Mouse (Mus musculus) intestine, postnatal 0 days (tissue): ENCODE data around the gene Smarcc2. TPM values are rescaled to one million over a fixed set of nuclear protein-coding genes. Genes with fewer than 3 reads are reported as not detected.

Experiments
- ATAC-seq: fragments of 200-750 bp; cut with Nextera tagmentation; 2 replicates; pipeline ENCODE4 v1.8.0; 2017; ENCODE audit warnings: mild to moderate bottlenecking, moderate TSS enrichment, moderate library complexity
- H3K27ac ChIP-seq: fragments of 300-500 bp; sonication (generic); 2 replicates; pipeline ENCODE4 v1.5.1; 2014; ENCODE audit warnings: mild to moderate bottlenecking, low read depth, low read length, moderate library complexity
- H3K27me3 ChIP-seq: fragments of 300-500 bp; sonication (generic); replicated peaks from 2 replicates; pipeline ENCODE4 v1.6.1; 2014; ENCODE audit warnings: low read length, mixed read lengths; ENCODE audit not compliant: control insufficient read depth, insufficient read depth
- H3K36me3 ChIP-seq: fragments of 300-500 bp; sonication (generic); 2 replicates; pipeline ENCODE4 v1.6.1; 2014; ENCODE audit warnings: mild to moderate bottlenecking, moderate library complexity; ENCODE audit not compliant: control insufficient read depth, insufficient read depth
- H3K4me1 ChIP-seq: fragments of 300-500 bp; sonication (generic); replicated peaks from 2 replicates; pipeline ENCODE4 v1.6.1; 2014; ENCODE audit warnings: antibody characterized with exemption, low read length, mixed read lengths; ENCODE audit not compliant: control insufficient read depth, insufficient read depth
- H3K4me2 ChIP-seq: fragments of 300-500 bp; sonication (generic); replicated peaks from 2 replicates; pipeline ENCODE4 v1.6.1; 2014; ENCODE audit warnings: low read depth, mild to moderate bottlenecking, moderate library complexity
- H3K4me3 ChIP-seq: fragments of 300-500 bp; sonication (generic); 2 replicates; pipeline ENCODE4 v1.5.1; 2014; ENCODE audit warnings: low read depth, low read length
- H3K9ac ChIP-seq: fragments of 300-500 bp; sonication (generic); 2 replicates; pipeline ENCODE4 v1.6.1; 2014; ENCODE audit warnings: mild to moderate bottlenecking, low read depth, low read length
- H3K9me3 ChIP-seq: fragments of 300-500 bp; sonication (generic); 2 replicates; pipeline ENCODE4 v1.6.1; 2016; ENCODE audit warnings: mixed run types; ENCODE audit not compliant: control insufficient read depth
- CTCF ChIP-seq: sonication (generic); IDR thresholded peaks from 2 replicates; pipeline ENCODE4 v1.5.1; 2016; ENCODE audit warnings: low read depth, mild to moderate bottlenecking, control low read depth, antibody characterized with exemption, moderate library complexity
- WGBS: fragments of 180-500 bp; shearing (Covaris S2); extraction: QIAGEN DNeasy Blood & Tissue Kit; methylation state at CpG from one replicate; pipeline ENCODE4 v1.1.7; 2014; 5-methylcytosine and 5-hydroxymethylcytosine counted together
- polyA plus RNA-seq: library from polyadenylated mRNA; unstranded; fragments of >200 nt; fragmentation: Nextera tagmentation; extraction: Ambion mirVana; gene quantifications from 2 replicates; pipeline ENCODE4 v1.2.1, GENCODE M21; 2015

Smarcc2 gene
- polyA plus RNA-seq, 1 experiment from 2014 or later: 31.6 TPM

GRCm38 (mm10) chr10:128460270-128460630 lies 1.2 kb downstream of the Smarcc2 start:
- Histone ChIP-seq H3K4me1 (no peaks in the 10 kb centered on the region), H3K4me3 (peak overlapping the region; percentile 66), H3K27me3 (no peaks in the 10 kb centered on the region), H3K9ac (peak overlapping the region; percentile 18; the same call in 1 of the 2 replicates), H3K9me3 (no peaks in the 10 kb centered on the region), H3K36me3 (peaks cover 29% of the 10 kb centered on the region), H3K4me2 (peak overlapping the region; percentile 80), H3K27ac (peak overlapping the region; percentile 8; the same call in 1 of the 2 replicates)
- WGBS: 3% methylated on average over 5 of the region's 5 CpGs
- no peak for TF ChIP-seq CTCF
- no peak for ATAC-seq

- 92% methylated on average over 12 of the region's 12 CpGs for WGBS
- peaks cover 87% of the 10 kb centered on the region for H3K36me3 ChIP-seq
- H3K27ac ChIP-seq: no peak overlapping the region
Measured at GRCm38 (mm10) chr10:128474366-128474765, 15.3 kb downstream of the Smarcc2 start.

GRCm38 (mm10) chr10:128486370-128486769 lies 27.3 kb downstream of the Smarcc2 start:
- no peak overlapping the region for H3K4me3 ChIP-seq
- H3K36me3 ChIP-seq: peaks cover 77% of the 10 kb centered on the region
- no peaks in the 10 kb centered on the region for H3K9me3 ChIP-seq
- H3K4me1 ChIP-seq: no peaks in the 10 kb centered on the region
- no peak for ATAC-seq
- no peak overlapping the region for H3K27ac ChIP-seq
- no peak overlapping the region for H3K9ac ChIP-seq
- H3K27me3 ChIP-seq: no peaks in the 10 kb centered on the region
- TF ChIP-seq CTCF: no peak
- WGBS: 83% methylated on average over 7 of the region's 7 CpGs
- no peak overlapping the region for H3K4me2 ChIP-seq

More at GRCm38 (mm10) chr10:128474366-128474765, 15.3 kb downstream of the Smarcc2 start:
- H3K4me1 ChIP-seq: no peaks in the 10 kb centered on the region
- no peak for TF ChIP-seq CTCF
- no peaks in the 10 kb centered on the region for H3K27me3 ChIP-seq
- H3K4me2 ChIP-seq: no peak overlapping the region
- H3K9me3 ChIP-seq: no peaks in the 10 kb centered on the region
- H3K4me3 ChIP-seq: no peak overlapping the region
- H3K9ac ChIP-seq: no peak overlapping the region
- no peak for ATAC-seq

GRCm38 (mm10) chr10:128487861-128488712 lies 29.0 kb downstream of the Smarcc2 start:
- Histone ChIP-seq H3K4me2 (no peak overlapping the region), H3K9ac (no peak overlapping the region), H3K4me1 (no peaks in the 10 kb centered on the region), H3K4me3 (no peak overlapping the region), H3K9me3 (no peaks in the 10 kb centered on the region), H3K27me3 (no peaks in the 10 kb centered on the region), H3K27ac (0 out of 2 replicates have a peak overlapping the region, but pooled peaks have one; percentile 46), H3K36me3 (peaks cover 60% of the 10 kb centered on the region)
- no peak for TF ChIP-seq CTCF
- ATAC-seq: no peak
- WGBS: 92% methylated on average over 22 of the region's 22 CpGs

- no peak for TF ChIP-seq CTCF
- H3K9me3 ChIP-seq: no peaks in the 10 kb centered on the region
- H3K9ac ChIP-seq: no peak overlapping the region
- ATAC-seq: no peak
- no peak overlapping the region for H3K4me2 ChIP-seq
- WGBS: 72% methylated on average over 4 of the region's 4 CpGs
- no peak overlapping the region for H3K4me3 ChIP-seq
- no peaks in the 10 kb centered on the region for H3K4me1 ChIP-seq
- H3K27ac ChIP-seq: peak overlapping the region; percentile 46; the same call in 1 of the 2 replicates
- H3K36me3 ChIP-seq: peaks cover 53% of the 10 kb centered on the region
- no peaks in the 10 kb centered on the region for H3K27me3 ChIP-seq
Measured at GRCm38 (mm10) chr10:128488776-128489175, 29.7 kb downstream of the Smarcc2 start.

- no peaks in the 10 kb centered on the region for H3K27me3 ChIP-seq
- no peaks in the 10 kb centered on the region for H3K9me3 ChIP-seq
- H3K4me2 ChIP-seq: no peak overlapping the region
- no peak overlapping the region for H3K9ac ChIP-seq
- no peaks in the 10 kb centered on the region for H3K4me1 ChIP-seq
- 45% methylated on average over 5 of the region's 5 CpGs for WGBS
- ATAC-seq: no peak
- no peak overlapping the region for H3K4me3 ChIP-seq
- peaks cover 47% of the 10 kb centered on the region for H3K36me3 ChIP-seq
- TF ChIP-seq CTCF: no peak
- H3K27ac ChIP-seq: peak overlapping the region; percentile 60; the same call in 1 of the 2 replicates
Measured at GRCm38 (mm10) chr10:128489380-128489779, 30.3 kb downstream of the Smarcc2 start.
